Mouse (Mus musculus): Measurements from ENCODE around the gene Pex7.

DNA sequence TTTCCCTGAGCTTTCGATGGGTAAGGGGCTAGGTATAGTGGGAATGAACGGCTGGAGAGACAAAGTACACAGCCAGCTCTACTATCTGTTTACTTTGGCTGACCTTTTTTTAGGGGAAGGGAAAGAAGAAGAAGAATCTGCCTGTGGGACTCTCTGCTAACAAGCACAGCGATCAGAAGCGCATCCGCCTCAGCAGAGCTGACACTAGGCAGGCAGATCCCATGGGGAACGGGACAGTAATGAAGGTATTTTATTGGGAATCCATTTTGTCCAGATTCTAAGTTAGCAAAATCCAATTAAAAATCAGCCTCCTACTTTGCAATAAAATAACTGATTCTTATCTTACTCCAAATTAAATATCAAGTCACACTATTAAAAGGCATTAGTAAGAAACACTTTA, 28.3 kb downstream of the Pex7 start:
- TF ChIP-seq CTCF (IDR thresholded peaks at IDR 0.05 in 2 of 3, conservative IDR thresholded peaks at IDR 0.05 in 1 of 3; ENCODE audit: control insufficient read depth in 1 of 3, insufficient read depth in 1 of 3, low read depth in 2 of 3, low read length in 3 of 3, poor library complexity in 1 of 3, severe bottlenecking in 1 of 3) (no peak), NRF1 (IDR thresholded peaks at IDR 0.05; ENCODE audit: insufficient read depth, low read depth, low read length, poor library complexity, severe bottlenecking) (no peak), ETS1 (IDR thresholded peaks at IDR 0.05; ENCODE audit: low read depth, low read length) (no peak), EP300 (IDR thresholded peaks at IDR 0.05; ENCODE audit: low read depth in 1 of 2, low read length in 2 of 2) (no peak), E2F4 (IDR thresholded peaks at IDR 0.05; ENCODE audit: borderline replicate concordance, low read depth, low read length) (no peak), POLR2A (IDR thresholded peaks at IDR 0.05; ENCODE audit: control insufficient read depth in 1 of 2, insufficient read depth in 1 of 2, low read depth in 1 of 2, low read length in 2 of 2, poor library complexity in 1 of 2) (no peak), ZC3H11A (IDR thresholded peaks at IDR 0.05; ENCODE audit: low read depth, low read length) (no peak)
